Mouse (Mus musculus) thymus, adult 2 months (tissue): ENCODE results near the gene S100a6. TPM values are rescaled to one million over a fixed set of nuclear protein-coding genes. Genes with fewer than 3 reads are reported as not detected.
A peak's percentile ranks its signal among the peaks of the same experiment; 100 is the strongest.

ENCODE experiments used
- DNase-seq: peaks from one replicate; pipeline ENCODE4 v3.0.0; 2021
- H3K27ac ChIP-seq: fragments of 200-500 bp; 2 replicates; pipeline ENCODE4 v1.5.1; 2012; ENCODE audit warnings: low read length, control low read depth; ENCODE audit not compliant: control insufficient read depth, insufficient read depth
- H3K27me3 ChIP-seq: fragments of 200-500 bp; 2 replicates; pipeline ENCODE4 v1.6.1; 2012; ENCODE audit warnings: mild to moderate bottlenecking, low read length, moderate library complexity, mixed read lengths; ENCODE audit not compliant: control insufficient read depth, insufficient read depth
- H3K36me3 ChIP-seq: fragments of 200-500 bp; 2 replicates; pipeline ENCODE4 v1.6.1; 2012; ENCODE audit warnings: mild to moderate bottlenecking, low read length, moderate library complexity; ENCODE audit not compliant: control insufficient read depth, insufficient read depth
- H3K4me1 ChIP-seq: fragments of 200-500 bp; replicated peaks from 2 replicates; pipeline ENCODE4 v1.6.1; 2012; ENCODE audit warnings: low read length; ENCODE audit not compliant: control insufficient read depth, insufficient read depth
- H3K4me3 ChIP-seq: fragments of 200-500 bp; 2 replicates; pipeline ENCODE4 v1.5.1; 2012; ENCODE audit warnings: mild to moderate bottlenecking, low read length, control low read depth, moderate library complexity; ENCODE audit not compliant: control insufficient read depth, insufficient read depth
- CTCF ChIP-seq: fragments of 200-500 bp; IDR thresholded peaks from 2 replicates; pipeline ENCODE4 v1.5.1; 2012; ENCODE audit warnings: mild to moderate bottlenecking, control low read depth, low read length, moderate library complexity, borderline replicate concordance; ENCODE audit not compliant: control insufficient read depth, poor library complexity, insufficient read depth; ENCODE audit errors: extremely low read depth
- POLR2A ChIP-seq: fragments of 200-500 bp; IDR thresholded peaks from 2 replicates; pipeline ENCODE4 v1.6.1; 2012; ENCODE audit warnings: mild to moderate bottlenecking, low read length, control low read depth, moderate library complexity; ENCODE audit not compliant: control insufficient read depth, poor library complexity, insufficient read depth; ENCODE audit errors: extremely low read depth
- WGBS: fragments of 180-500 bp; shearing (Covaris S2); methylation state at CpG from one replicate; pipeline ENCODE4 v1.1.7; 2018; 5-methylcytosine and 5-hydroxymethylcytosine counted together
- polyA plus RNA-seq: library from polyadenylated mRNA; depleted of rRNA; stranded (reverse); fragments of >200 nt; gene quantifications from 2 replicates; pipeline ENCODE4 v1.2.3, GENCODE M21; 2012

S100a6 gene
- polyA plus RNA-seq, 1 experiment = 96.8 TPM

- WGBS = 49% methylated on average over 7 of the region's 7 CpGs
- no peak for DNase-seq
- H3K27me3 ChIP-seq = no peaks in the 10 kb centered on the region
Measured at GRCm38 (mm10) chr3:90613461-90614147, 922 bp downstream of the S100a6 start.

DNA sequence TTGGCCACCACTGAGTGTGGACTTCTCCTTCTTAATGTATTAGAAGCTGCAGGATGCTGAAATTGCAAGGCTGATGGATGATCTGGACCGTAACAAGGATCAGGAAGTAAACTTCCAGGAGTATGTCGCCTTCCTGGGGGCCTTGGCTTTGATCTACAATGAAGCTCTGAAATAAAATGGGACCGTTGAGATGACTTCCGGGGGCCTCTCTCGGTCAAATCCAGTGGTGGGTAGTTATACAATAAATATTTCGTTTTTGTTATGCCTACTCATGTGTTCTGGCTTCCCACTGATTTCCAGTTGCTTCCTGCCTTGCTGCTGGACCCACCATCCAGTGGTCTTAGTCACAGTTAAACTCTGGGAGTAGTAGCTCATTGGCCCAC, 1.5 kb downstream of the S100a6 start:
- H3K4me3 ChIP-seq = no peak overlapping the region

More at GRCm38 (mm10) chr3:90613461-90614147, 922 bp downstream of the S100a6 start:
- H3K27ac ChIP-seq = no peak overlapping the region
- H3K4me1 ChIP-seq = peaks cover 24% of the 10 kb centered on the region
- TF ChIP-seq POLR2A = no peak
- peak overlapping the region; percentile 13; the same call in 1 of the 2 replicates for H3K4me3 ChIP-seq
- H3K36me3 ChIP-seq = no peaks in the 10 kb centered on the region

GRCm38 (mm10) chr3:90614611-90615251, 2.0 kb downstream of the S100a6 start:
- no peak for DNase-seq
- H3K4me3 ChIP-seq = no peak overlapping the region
- peaks cover 21% of the 10 kb centered on the region for H3K4me1 ChIP-seq
- H3K36me3 ChIP-seq = no peaks in the 10 kb centered on the region
- H3K27me3 ChIP-seq = no peaks in the 10 kb centered on the region
- TF ChIP-seq CTCF (no peak), POLR2A (no peak)
- no peak overlapping the region for H3K27ac ChIP-seq
- WGBS = 90% methylated on average over 11 of the region's 11 CpGs

More for the DNA sequence above, 1.5 kb downstream of the S100a6 start:
- TF ChIP-seq CTCF = no peak
- TF ChIP-seq POLR2A = no peak
- 86% methylated on average over 6 of the region's 6 CpGs for WGBS
- Histone ChIP-seq H3K36me3 (no peaks in the 10 kb centered on the region), H3K27me3 (no peaks in the 10 kb centered on the region), H3K4me1 (peaks cover 22% of the 10 kb centered on the region), H3K27ac (no peak overlapping the region)
- DNase-seq = no peak

DNA sequence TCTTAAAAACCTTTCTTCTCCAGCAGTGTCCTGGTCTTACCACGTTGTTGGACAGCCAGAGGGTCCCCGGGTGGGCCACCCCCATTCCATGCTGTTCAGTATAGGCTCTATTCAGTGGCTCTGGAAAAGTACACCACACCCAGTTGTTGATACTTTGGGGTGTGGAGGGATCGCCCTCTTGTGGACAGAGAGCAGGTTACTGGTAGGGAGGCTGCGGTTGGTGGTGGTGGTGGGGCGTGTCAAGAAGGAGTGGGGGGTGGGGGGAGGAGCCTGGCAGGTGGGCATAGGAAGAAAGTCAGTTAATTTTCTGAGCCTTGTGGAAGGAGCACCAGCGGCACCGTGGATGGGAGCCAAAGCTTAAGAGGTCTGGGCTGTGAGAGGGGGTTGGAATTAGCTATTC, 2.7 kb downstream of the S100a6 start:
- DNase-seq = peak; percentile 80
- H3K27me3 ChIP-seq = no peaks in the 10 kb centered on the region
- peaks cover 21% of the 10 kb centered on the region for H3K4me1 ChIP-seq
- no peak overlapping the region for H3K4me3 ChIP-seq
- WGBS = 0% methylated on average over 7 of the region's 7 CpGs
- no peak overlapping the region for H3K27ac ChIP-seq
- TF ChIP-seq CTCF (peak; percentile 72; the same call in 1 of the 2 replicates), POLR2A (0 out of 2 replicates have a peak, but pooled peaks have one; percentile 22)
- no peaks in the 10 kb centered on the region for H3K36me3 ChIP-seq

DNA sequence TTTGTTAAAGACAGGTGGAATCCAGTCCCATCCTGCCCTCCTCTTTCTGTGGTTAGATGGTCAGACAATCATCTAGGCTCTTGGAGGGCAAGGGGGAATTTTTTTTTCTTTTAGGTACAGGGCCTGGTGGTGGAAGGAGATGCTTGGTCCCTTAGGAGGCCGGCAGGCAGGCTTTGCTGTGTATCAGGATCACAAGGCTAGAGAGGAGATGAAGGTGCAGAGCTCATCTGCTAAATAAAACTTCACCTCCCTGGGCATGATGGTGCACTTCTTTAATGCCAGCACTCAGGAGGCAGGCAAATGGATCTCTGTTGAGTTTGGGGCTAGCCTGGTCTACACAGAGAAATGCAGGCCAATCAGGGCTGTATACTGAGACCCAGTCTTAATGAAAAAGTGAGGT, 3.2 kb downstream of the S100a6 start:
- H3K27me3 ChIP-seq = no peaks in the 10 kb centered on the region
- H3K4me3 ChIP-seq = no peak overlapping the region
- 77% methylated on average over 1 of the region's 1 CpGs for WGBS
- H3K4me1 ChIP-seq = peaks cover 21% of the 10 kb centered on the region
- DNase-seq = no peak
- H3K27ac ChIP-seq = no peak overlapping the region
- no peak for TF ChIP-seq POLR2A
- no peak for TF ChIP-seq CTCF
- H3K36me3 ChIP-seq = no peaks in the 10 kb centered on the region

GRCm38 (mm10) chr3:90617586-90617985, 4.9 kb downstream of the S100a6 start:
- Histone ChIP-seq H3K4me1 (peaks cover 22% of the 10 kb centered on the region), H3K27me3 (no peaks in the 10 kb centered on the region), H3K27ac (no peak overlapping the region), H3K4me3 (no peak overlapping the region), H3K36me3 (no peaks in the 10 kb centered on the region)
- TF ChIP-seq CTCF (no peak), POLR2A (no peak)
- no peak for DNase-seq
- WGBS = 33% methylated on average over 1 of the region's 1 CpGs
